Mouse (Mus musculus) gastrocnemius, postnatal 14 days (tissue): ENCODE data around the gene Tnk2. TPM values are rescaled to one million over a fixed set of nuclear protein-coding genes. Genes with fewer than 3 reads are reported as not detected.

Experiments
- DNase-seq: peaks from one replicate; pipeline ENCODE4 v3.0.0; 2021; ENCODE audit warnings: mixed read lengths
- intact Hi-C: fragments of 180-260 bp; cut with DNase I; formaldehyde crosslinking; loops from one replicate; pipeline ENCODE4 v1.15.1; 2025; ENCODE audit warnings: low total_unique reads
- long read RNA-seq, 2 experiments: library from polyadenylated mRNA; stranded (forward); transcript quantifications; one replicate each; pipeline ENCODE4 v2.0.0; 2021
- total RNA-seq, 2 experiments: library from RNA; stranded (reverse); gene quantifications; 2 replicates each; pipeline ENCODE4 v1.2.3; 2021

Gene Tnk2
- 10 to 100 TPM; 34.6 to 42.8 TPM for total RNA-seq
- long read RNA-seq, experiment 1, full-length matches to known transcripts: 4 of 20 reads
- long read RNA-seq, experiment 1, partial matches to known transcripts: 11 of 20 reads
- long read RNA-seq, experiment 1, other reads (novel, unspliced or antisense): 5 of 20 reads
- long read RNA-seq, experiment 2, partial matches to known transcripts: 6 of 21 reads
- long read RNA-seq, experiment 2, other reads (novel, unspliced or antisense): 14 of 21 reads

GRCm38 (mm10) chr16:32643661-32644061, at the start of gene Tnk2:
Gene Tnk2 (plus strand): TSS chr16:32643874.
- intact Hi-C loops: no loop called here
- DNase-seq: peak; percentile 90

- intact Hi-C loops: no loop called here
- no peak for DNase-seq
Measured at GRCm38 (mm10) chr16:32593916-32594315, 49.8 kb upstream of the Tnk2 start.

- intact Hi-C loops: no loop called here
- DNase-seq: no peak
Measured at GRCm38 (mm10) chr16:32594701-32595100, 49.0 kb upstream of the Tnk2 start.

GRCm38 (mm10) chr16:32595142-32595855, 48.4 kb upstream of the Tnk2 start:
- DNase-seq: peak; percentile 27
- intact Hi-C loops: no loop called here

GRCm38 (mm10) chr16:32597909-32598381, 45.7 kb upstream of the Tnk2 start:
- peak; percentile 11 for DNase-seq
- intact Hi-C loops: no loop called here

- intact Hi-C loops: no loop called here
- no peak for DNase-seq
Measured at GRCm38 (mm10) chr16:32599151-32599550, 44.5 kb upstream of the Tnk2 start.

- DNase-seq: no peak
- intact Hi-C loops: no loop called here
Measured at GRCm38 (mm10) chr16:32602193-32602685, 41.4 kb upstream of the Tnk2 start.

GRCm38 (mm10) chr16:32607562-32608343, 35.9 kb upstream of the Tnk2 start:
- no peak for DNase-seq
- intact Hi-C loops: no loop called here

GRCm38 (mm10) chr16:32608344-32608711, 35.3 kb upstream of the Tnk2 start:
- no peak for DNase-seq
- intact Hi-C loops: no loop called here

GRCm38 (mm10) chr16:32608712-32609400, 34.8 kb upstream of the Tnk2 start, which contains the start of gene Tfrc:
Gene Tfrc (plus strand): TSS chr16:32608920.
- DNase-seq: peak; percentile 93
- intact Hi-C loops: no loop called here

GRCm38 (mm10) chr16:32609401-32609779, 34.3 kb upstream of the Tnk2 start:
- intact Hi-C loops: no loop called here
- DNase-seq: no peak

GRCm38 (mm10) chr16:32610460-32611255, 33.0 kb upstream of the Tnk2 start:
- no peak for DNase-seq
- intact Hi-C loops: loop anchor here (5.0 kb wide), 1 partner anchor 103 kb away; no protein-coding TSS in a partner anchor

GRCm38 (mm10) chr16:32612052-32612451, 31.6 kb upstream of the Tnk2 start:
- DNase-seq: no peak
- intact Hi-C loops: loop anchor here (5.0 kb wide), 1 partner anchor 105 kb away; no protein-coding TSS in a partner anchor

- DNase-seq: no peak
- intact Hi-C loops: loop anchor here (5.0 kb wide), 1 partner anchor 106 kb away; no protein-coding TSS in a partner anchor
Measured at GRCm38 (mm10) chr16:32613269-32613834, 30.3 kb upstream of the Tnk2 start.

- DNase-seq: no peak
- intact Hi-C loops: loop anchor here (5.0 kb wide), 1 partner anchor 107 kb away; no protein-coding TSS in a partner anchor
Measured at GRCm38 (mm10) chr16:32614047-32614446, 29.6 kb upstream of the Tnk2 start.

GRCm38 (mm10) chr16:32618946-32619345, 24.7 kb upstream of the Tnk2 start:
- intact Hi-C loops: no loop called here

GRCm38 (mm10) chr16:32628140-32628539, 15.5 kb upstream of the Tnk2 start:
- intact Hi-C loops: no loop called here
- no peak for DNase-seq

More at GRCm38 (mm10) chr16:32618946-32619345, 24.7 kb upstream of the Tnk2 start:
- no peak for DNase-seq

GRCm38 (mm10) chr16:32632328-32632824, 11.3 kb upstream of the Tnk2 start:
- no peak for DNase-seq
- intact Hi-C loops: no loop called here
